Mouse (Mus musculus): Measurements from ENCODE around the gene Tmem38a.

- TF ChIP-seq CTCF (IDR thresholded peaks at IDR 0.05; ENCODE audit: low read depth, low read length) (no peak), GATA1 (IDR thresholded peaks at IDR 0.05; ENCODE audit: borderline replicate concordance, low read length) (no peak), TAL1 (conservative IDR thresholded peaks at IDR 0.05; ENCODE audit: low read depth, low read length) (no peak), POLR2AphosphoS5 (IDR thresholded peaks at IDR 0.05; ENCODE audit: insufficient replicate concordance, low read depth, low read length) (no peak), GATA2 (IDR thresholded peaks at IDR 0.05; ENCODE audit: borderline replicate concordance, low read depth, low read length) (no peak)
These were observed 16.1 kb upstream of the Tmem38a start for GRCm38 (mm10) chr8:72555770-72556169.

Data from G1E (cell line).